Mouse (Mus musculus) cerebellum, adult 11 months (tissue): ENCODE measurements around the gene Reg4.

Experiments
- DNase-seq: peaks from one replicate; pipeline ENCODE4 v3.0.0; 2022

The Reg4 gene

DNA sequence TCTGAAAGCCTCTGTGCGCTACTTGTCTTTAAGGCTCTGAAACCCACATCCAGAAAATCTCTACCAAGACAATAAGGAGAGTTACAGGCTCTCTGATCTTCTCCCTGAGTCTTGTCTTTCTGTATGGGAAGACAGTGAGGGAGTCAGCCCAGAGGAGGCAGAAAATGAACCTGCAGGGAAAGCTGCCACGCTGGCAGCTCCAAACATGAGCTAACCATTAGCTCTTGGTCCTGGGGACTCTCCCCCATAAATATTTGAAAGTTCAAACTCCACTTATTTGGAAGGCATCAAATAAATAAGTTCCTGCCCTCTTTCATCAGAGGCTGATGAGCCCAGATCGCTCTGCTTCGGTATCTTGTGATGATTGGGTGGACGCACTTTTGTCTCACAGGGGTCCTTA, 61.2 kb downstream of the Reg4 start:
- no peak for DNase-seq
